Mouse (Mus musculus) brain, adult 2 months (tissue): ENCODE measurements around the gene Akap13.

Experiments used
- DNase-seq: peaks from one replicate; pipeline ENCODE4 v3.0.0; 2011; ENCODE audit warnings: low read depth, low spot score

Akap13 gene

DNA sequence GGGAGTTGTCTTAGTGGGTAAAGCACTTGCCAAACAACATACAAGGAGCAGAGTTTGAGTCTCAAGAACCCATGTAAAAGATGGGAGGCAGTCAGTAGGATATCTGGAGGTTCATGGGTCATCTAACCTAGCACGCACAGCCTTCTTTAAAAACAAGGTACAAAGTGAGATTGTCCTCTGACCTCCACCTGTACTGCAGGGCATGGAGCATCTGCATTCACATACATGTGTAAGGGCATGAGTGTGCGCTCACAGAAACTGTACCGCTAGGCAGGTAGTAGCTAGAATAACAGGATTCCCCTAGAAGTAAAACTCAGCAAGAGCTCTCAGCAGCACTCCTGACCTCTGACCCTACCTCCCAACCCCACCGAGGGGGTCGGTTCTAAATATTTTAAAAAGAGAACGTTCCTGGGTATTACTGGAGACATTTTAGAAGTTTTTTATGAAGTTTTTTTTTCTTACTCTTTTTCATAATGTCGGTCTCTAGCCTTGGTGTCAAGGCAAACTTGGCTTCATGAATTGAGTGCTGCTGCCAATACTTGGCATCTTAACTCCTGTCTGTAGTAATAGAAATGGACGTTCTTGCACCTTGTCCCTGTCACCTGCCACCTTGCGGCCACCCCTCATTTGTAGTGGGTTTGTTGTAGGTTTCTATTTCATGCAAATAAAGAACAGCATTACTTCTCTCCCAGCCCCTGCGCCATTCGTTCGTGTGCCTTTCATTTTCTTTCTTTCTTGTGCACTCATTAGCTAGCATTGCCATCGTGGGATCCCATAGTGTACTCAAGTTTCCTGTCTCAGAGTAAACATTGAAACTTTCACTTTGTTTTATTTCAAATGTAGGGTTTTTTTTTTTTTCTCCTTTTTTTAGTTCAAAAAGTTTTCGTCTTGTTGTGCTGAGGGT, 61.6 kb downstream of the Akap13 start:
- no peak for DNase-seq

DNA sequence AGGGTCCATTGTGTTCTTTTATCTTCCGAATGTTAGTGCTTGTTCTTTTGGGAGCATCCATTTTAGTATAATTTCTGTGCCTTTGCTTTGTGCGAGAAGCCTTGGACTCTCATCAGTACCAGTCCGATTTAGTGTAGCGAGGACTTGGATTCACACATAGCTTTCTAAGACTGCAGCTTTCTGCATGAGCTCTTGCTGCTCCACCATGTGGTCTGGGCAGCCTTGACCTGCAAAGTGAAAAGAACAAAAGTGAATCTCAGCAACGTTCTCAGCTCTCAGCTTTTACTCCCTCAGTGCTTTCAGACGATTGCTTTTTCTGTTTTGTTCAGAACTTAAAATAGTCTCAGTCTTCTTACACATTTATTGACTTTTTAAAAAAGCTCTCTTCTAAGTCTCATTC, 65.2 kb downstream of the Akap13 start:
- DNase-seq: peak; percentile 19

DNA sequence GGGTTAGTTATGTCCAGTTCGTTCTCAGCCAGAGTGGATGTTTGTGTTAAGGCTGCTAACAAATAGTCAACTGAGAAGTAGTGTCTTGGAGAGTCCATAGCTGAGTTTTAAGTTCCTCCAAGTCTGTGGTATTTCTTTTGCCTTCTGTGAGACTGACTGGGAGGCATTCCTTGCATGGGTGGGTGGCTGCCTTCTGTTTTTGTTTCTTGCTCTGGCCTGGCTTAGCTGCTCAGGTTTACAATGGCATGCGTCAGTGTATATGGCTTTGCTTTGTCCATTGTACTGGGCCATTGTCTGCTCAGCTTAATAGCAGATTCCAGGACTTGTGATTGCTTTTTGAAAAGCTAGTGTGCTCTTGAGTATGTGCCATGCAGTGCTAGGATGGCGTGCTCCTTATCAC, 65.9 kb downstream of the Akap13 start:
- peak; percentile 23 for DNase-seq

DNA sequence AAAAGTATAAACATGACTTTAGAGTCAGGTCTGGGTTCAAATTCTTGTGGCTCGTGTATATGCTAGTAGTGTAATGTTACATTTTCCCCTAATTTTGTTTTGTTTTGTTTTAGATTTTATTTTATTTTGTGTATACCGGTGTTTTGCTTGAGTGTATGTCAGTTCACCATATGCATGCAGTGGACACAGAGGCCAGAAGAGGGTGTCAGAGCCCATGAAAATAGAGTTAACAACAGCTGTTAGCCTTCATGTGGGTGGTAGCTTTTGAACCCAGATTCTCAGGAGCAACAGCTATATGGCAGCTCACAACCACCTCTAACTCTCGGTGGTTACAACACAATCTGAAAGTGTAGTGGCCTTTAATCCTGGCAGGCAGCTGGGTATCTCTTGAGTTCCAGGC, 66.9 kb downstream of the Akap13 start:
- no peak for DNase-seq

DNA sequence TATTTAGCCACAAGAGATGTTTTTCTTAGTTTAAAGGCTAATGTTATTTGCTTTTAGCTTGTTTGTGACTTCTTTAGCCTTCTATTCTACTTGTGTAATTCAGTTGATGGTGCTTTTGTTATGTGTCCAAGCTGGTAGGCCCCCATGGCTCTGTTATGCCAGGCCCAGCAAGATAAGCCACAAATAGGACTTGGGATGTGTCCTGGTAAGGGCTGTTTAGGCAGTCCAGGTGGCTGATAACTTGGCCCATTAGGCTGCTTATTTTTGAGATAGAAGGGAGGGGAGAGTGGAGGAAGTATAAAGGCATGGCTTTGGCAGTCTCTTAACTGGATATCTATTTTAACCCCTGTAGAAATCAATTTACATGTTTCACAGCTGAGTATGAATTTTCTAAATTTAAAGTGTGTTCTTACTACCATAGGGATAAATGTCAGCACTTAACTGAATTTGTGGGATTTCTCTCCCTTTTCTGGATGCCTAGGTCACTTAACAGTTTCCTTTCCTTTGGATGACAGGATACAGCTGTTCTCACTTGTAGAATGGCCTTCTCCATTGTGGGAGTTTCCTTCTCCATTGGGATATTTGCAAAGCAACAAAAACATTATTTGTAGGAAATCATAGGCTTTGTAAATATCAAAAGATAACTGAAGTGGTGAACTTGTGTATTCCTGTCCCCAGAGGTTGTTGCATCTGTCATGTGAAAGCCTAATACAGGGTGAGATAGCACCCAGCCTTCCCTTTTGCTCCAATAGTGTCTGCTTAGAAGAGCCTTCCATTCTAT, 69.6 kb downstream of the Akap13 start:
- DNase-seq: no peak

DNA sequence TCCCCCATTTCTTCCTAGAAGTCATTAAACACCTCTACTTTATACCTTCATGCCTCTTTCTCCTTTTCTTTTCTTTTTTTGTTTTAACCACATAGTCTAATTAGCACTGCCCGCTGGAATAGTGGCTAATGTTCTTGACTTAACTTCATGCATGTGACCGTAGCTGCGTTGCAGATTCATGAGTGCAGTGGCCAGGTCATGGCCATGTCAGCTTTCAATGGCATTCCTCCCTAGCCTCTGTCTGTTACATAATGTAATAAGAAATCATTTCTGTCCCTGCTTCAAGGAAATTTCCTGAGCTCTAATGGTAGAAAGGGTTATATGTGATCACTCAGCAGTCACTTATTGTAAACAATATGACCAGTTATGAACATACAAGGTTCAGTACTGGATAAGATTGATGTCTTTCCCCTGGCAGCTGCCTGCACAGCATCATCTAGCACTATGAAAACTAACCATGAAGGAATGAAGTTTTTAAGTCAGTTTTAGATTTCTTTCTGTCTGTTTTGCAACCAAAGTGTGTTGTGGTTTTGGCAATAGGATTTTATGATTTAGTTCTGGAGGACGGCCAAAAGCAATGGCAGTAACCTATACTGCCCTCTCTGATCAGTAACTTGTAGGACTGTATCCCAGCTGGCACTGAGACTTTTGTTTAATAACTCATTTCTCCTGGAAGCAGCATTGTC, 70.5 kb downstream of the Akap13 start:
- DNase-seq: no peak

DNA sequence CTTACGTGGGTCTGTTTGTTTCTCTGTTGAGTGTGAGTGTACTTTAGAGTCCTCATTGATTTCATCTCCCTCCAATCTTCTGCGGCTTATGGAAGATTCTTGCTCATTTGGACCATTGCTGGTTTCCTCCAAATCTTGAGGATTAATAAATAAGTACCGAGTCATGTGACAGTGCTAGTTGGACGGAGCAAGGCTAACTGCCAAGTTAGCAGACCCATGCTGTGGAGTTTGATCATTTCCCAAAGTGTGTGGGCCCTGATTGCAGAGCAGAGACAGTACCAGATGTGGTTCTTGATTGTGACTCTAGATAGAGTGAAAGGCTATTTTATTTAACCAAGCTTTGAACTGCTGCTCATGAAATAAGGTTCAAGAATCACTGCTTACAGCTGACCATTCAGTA, 73.4 kb downstream of the Akap13 start:
- DNase-seq: no peak

DNA sequence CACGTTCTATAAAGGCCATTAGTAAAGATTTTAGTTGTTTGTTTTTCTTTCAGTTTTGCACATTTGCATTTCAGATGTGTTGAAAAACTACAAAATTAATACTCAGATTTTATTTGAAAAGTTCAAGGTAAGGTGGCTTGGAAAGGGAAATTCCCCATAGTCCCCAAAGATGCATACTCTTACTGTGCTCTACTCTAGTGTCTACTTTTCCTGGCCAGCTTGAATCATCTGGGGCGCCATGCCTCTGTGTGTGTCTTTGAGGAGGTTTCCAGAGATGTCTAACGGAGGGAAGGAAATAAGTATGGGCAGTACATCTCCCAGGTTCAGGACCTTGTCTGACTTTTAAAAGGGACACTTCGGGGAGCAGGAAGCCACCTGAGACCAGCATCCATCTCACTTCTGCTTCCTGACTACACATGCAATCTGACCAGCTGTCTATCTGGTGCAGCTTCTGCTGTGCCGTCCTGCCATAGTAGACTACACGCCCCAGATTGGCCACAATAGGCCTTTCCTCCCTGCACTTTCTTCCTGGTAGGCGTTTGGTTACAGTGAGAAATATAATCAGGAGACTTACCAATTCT, 74.6 kb downstream of the Akap13 start:
- DNase-seq: no peak

DNA sequence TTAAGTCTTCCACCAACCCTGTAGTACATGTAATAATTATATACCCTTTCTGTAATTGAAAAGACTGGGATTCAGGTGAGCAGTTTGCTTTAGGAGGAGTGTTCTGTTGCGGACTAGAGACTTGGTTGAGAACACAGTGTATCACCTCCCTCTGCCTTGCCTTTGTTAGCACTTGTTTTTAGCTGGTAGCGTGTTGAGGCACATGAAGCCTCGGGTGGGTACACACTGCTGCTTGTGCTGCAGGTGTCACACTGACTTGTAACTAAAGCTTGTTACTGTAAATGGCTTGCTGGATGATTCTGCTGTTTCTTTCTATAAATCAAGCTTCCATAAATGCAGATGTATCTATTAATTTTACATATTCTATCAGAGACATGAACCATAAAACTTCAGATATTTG, 75.3 kb downstream of the Akap13 start:
- no peak for DNase-seq

DNA sequence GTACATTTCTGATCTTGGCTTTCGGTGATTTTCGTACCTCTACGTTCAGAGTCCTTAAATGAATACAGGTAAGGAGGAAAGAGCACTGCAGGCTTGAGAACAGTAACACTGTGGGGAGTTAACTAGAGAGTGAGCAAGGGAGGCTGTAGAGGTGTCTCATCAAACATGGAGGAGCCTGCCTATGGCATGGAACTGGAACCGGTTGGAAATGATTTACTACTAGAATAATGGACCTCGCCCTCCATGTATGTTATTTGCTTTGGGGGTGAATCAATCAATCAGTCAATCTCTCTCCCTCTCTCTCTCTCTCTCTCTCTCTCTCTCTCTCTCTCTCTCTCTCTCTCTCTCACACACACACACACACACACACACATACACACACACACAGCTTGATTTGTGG, 77.7 kb downstream of the Akap13 start:
- no peak for DNase-seq

DNA sequence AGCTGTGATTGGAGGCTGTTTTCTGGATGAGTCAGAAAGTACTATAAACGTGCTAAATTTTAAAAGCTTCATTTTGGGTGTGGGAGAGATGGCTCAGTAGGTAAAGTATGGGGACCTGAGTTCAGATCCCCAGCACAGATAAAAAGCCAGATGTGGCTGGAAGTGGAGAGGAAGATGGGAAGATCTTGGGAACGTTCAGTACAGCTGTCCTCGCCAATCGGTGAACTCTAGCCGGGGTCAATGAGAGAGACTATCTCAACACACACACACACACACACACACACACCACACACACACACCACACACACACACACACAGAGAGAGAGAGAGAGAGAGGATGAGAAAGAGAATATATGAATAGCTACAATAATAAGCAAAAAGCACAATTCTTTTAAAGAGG, 81.0 kb downstream of the Akap13 start:
- no peak for DNase-seq

DNA sequence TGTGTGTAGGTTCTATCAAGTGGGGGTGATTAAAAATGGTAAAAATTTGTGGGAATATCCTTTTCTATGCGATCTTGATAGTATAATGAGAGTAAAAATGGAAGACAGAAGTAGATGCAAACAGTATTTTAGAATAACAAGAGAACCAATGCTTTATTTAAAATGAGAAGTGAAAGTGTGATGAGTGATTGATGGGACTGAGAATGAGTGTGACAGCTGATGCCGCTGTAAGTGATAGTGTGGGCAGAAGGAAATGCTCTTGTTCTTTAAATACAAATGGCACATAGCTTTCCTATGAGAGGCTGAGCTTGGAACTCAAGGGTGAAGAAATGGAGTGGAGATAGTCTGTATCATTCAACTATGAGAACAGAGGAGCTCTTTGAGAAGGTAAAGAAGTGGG, 82.2 kb downstream of the Akap13 start:
- no peak for DNase-seq

DNA sequence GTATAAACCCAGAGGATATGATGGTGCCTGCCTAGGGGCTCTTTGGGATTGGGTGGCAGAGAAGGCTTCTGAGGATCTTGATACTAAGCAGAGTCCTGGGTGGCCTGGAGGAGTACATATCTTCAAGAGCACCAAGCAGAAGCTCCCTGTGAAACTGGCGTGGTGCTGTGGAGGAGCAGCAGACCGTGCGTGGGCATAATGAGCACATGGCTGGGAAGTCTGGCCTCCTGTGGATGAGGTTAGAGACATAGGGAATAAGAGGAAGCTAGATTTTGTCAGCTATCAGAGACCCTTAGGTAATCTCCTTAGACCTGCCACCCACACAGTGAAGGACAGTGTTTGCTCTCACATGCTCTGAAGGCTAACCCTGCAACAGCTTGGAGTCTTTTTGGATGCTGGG, 83.2 kb downstream of the Akap13 start:
- DNase-seq: no peak

DNA sequence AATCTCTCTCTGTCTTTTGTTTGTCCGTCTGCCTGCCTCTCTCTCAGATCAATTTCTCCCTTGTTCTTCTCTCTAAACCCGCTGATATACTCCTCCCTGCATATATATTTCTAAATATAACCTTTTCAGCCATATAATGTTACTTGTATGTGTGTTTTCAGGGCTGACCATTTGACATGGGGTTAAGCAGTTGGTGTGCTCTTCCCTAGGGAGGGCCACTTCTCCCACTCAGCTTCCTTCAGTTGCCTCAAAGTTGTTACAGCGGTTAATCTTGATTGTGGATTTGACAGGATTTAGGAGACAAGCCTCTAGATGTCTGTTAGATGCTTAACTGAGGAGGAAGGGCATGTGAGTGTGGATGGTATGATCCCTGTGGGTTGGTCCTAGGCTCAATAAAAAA, 83.8 kb downstream of the Akap13 start:
- DNase-seq: no peak

DNA sequence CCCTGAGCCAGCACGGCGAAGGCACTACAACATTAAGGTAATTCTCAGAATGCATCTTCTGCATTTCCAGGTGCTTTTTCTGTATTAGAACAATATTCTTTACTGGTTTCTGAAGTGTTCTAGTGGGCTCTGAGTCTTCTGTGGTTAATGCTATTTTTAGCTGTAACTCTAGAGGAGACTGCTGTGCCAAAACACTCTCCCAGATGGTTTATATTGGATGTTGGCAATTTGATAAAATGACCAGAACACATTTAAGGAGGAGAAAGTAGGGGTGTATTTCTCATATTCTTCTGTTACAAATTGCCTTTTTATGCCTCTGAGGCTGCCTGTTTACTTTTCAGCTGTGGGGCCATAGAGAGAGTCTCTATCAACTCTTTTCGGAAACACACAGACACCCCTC, 94.5 kb downstream of the Akap13 start:
- peak; percentile 34 for DNase-seq

DNA sequence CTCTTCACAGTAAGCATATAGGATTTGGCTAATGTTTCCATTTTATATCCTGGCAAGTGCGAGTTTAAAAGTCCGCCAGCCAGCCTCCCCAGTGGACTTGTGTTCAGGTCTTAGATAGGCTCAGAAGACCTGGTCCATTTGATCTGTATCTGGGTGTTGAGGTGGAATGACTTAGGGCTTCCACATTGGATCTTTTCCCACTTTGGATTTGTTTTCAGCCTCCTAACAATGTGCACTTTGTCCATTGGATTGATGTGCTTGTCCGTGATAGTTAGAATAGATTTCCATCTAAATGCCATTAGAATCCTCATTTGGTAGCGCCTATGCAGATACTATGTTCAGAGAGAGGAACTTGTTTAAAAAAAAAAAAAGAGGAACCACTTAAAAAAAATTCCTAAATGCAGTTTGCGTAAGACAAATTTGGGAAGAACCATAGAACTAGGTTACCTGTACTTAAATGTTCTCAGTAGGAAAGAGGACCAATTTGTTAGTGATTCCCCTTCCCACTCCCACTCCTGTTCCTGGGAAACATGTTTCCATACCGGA, 95.5 kb downstream of the Akap13 start:
- DNase-seq: no peak

DNA sequence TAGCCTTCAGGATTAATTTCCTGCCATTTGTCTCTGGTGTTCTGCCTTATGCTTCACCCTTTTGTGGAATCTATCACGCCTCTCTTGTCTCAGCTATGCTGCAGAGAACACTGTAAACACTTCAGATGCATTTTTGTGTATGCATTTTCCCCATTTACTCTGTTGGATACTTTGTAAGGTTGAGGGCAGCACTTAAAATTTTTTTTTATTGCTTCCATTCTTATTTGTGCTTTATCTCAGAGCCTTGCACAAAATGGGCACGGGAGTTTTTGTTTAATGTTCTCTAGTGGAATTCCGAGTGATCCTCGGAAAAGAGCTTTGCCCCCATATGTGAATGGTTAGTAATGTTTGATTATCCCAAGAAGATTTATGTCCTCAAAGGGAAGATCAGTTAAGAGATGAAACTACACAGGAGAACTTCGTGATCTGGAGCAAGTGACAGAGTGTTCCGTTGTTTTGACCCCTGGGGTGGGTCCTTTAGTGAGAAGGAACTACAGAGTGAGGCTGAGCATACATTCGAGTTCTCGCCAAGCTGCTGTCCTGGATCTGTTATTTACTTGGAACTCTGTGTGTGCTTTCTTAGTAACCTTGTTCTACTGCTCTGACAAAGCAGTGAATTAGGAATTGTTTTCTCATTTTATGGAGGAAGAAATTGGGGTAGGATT, 97.8 kb downstream of the Akap13 start:
- DNase-seq: no peak

DNA sequence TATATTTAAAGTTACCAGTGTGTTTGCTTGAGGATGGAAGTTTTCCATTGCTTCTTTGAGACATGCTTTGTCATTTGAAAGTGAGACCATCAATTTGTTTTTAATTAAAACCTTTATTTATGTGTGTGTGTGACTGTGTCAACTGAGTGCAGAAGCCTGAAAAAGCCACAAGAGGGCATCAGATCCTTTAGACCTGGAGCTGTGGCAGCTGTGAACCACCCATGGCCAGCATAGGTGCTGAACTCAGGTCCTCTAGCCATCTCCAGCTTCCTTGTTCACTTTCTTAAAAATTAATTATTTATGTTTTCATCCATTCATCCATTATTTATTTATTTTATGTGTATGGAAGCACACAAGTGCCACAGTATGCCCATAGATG, 98.3 kb downstream of the Akap13 start:
- no peak for DNase-seq

DNA sequence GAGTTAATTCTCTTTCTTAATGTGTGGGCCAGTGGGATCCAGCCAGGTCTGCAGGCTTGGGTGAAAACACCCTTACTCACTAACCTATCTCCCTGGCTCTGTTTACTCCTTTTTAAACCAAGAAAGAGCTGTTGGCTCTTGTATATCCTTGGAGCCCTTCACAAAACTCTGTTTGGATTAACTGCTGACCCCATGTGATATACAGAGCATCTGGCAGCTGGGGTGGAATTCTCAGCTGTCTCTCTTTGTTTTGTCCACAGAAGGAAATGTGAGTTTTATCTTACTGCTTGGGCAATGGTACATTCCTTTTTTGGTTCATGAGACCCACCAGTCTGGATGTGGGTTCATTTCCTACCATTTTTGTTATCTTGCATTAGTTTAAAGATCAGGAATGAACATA, 98.7 kb downstream of the Akap13 start:
- DNase-seq: no peak

DNA sequence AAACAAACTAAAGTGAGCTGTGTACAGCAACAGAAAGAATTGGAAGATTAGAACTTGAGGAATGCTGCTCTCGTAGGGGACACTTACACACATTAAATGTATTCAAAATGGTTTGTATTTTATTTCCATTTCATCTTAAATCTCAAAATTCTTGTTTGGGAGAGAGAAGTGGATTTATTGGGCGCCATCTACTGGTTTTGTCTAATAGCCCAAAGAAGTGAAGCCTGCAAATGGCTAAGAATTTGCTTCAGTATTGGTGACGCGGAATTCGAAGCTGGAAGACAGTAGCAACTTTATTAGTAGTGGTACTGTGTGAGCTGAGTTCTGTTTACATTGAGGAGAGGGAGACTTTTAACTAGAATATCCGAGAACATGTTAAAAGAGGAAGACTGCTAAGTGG, 100.6 kb downstream of the Akap13 start:
- peak; percentile 62 for DNase-seq

DNA sequence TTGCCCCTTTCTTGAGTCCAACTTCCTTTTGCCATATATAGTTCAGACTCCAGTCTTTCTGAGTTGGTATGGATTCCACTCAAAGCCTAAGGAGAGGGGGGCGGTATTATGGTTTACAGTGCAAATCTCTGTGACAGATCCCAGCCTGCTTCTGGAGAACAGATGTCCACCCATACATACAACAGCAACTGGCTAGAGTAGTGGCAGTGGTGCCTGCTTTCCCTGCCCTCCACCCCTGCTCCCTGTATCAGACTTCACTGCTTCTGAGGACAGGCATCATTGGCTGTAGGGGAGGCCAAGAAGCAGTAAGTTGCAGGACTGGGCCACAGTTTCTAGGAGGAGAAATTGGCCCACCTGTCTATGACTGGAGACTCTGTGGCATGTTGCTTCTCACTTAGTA, 102.9 kb downstream of the Akap13 start:
- DNase-seq: no peak
